Mouse (Mus musculus): ENCODE results near the gene Ank3.

DNA sequence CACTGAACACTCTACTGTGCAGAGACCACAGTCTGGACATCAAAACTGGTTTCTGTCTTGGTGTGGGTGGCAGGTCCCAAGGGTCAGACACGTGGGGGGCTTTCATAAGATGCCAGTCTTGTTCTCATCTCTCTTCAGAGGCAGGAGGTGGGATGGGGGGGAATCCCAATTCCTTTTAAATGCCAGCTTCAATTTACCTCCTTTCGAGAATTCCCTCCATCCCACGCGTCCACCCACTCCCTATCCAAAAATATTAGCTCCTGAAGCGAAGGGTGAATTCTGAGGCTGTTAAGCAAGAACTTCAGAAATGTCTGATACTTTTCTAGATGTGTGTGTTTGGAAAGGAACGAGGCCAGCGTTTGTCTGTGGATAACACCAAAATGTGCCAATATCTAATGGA lies 177.7 kb downstream of the Ank3 start:
- no peak for TF ChIP-seq NANOG (IDR thresholded peaks at IDR 0.05; ENCODE audit: borderline replicate concordance, low read length)
- no peak for TF ChIP-seq CTCF (conservative IDR thresholded peaks at IDR 0.05; ENCODE audit: low read length)
- no peak for TF ChIP-seq POU5F1 (IDR thresholded peaks at IDR 0.05; ENCODE audit: borderline replicate concordance, low read length)

Measured in E14TG2a.4 (cell line).